Mouse (Mus musculus) CD4-positive, CD25-positive, alpha-beta regulatory T cell (primary cell): ENCODE results near the gene Ceacam11. TPM values are rescaled to one million over a fixed set of nuclear protein-coding genes. Genes with fewer than 3 reads are reported as not detected.

Experiments used
- polyA plus RNA-seq: library from polyadenylated mRNA; unstranded; fragments of 100-300 nt; shearing (Covaris generic); gene quantifications from one replicate; pipeline ENCODE4 v1.2.1, GENCODE M21; 2017

Gene Ceacam11
- not detected for polyA plus RNA-seq

GRCm38 (mm10) chr7:17971824-17972223 lies at the start of gene Ceacam11:
TSS of gene Ceacam11 (plus strand) at chr7:17972124.

DNA sequence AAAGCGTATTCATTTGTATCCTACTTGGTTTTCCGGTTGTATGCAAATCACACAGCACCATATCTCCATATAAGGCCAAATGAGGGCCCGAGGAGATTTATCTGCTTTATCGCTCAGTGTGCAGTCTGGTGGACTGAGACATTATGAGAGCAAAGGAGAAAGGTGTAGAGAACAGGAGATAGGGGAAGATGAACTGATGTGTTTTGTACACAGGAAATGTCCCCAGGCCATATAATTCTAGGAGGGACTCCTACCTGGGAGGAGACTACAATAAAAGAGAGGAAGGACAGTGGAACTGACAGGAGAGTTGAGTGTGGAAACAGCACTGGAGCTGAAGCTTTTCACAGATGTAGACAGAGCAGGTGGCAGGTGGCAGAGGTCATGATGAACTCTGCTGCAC lies 37.7 kb downstream of the Ceacam11 start, which contains the start of gene Ceacam13:
Gene Ceacam13, plus strand, starts transcription at position 301 of the 400 bp plus-strand sequence.

Other genes starting within 250 kb of the Ceacam11 start
- not detected for gene Ceacam14, start 159.5 kb upstream of the Ceacam11 start, polyA plus RNA-seq
- not detected for gene Gm5155, start 100.4 kb upstream of the Ceacam11 start, polyA plus RNA-seq
- gene Ceacam13, start 37.8 kb downstream of the Ceacam11 start, polyA plus RNA-seq = not detected
- gene Ceacam12, start 93.8 kb downstream of the Ceacam11 start, polyA plus RNA-seq = not detected
- gene Igfl3, start 204.4 kb downstream of the Ceacam11 start, polyA plus RNA-seq = not detected